Mouse (Mus musculus): ENCODE results near the gene Zzef1.

Gene Zzef1

DNA sequence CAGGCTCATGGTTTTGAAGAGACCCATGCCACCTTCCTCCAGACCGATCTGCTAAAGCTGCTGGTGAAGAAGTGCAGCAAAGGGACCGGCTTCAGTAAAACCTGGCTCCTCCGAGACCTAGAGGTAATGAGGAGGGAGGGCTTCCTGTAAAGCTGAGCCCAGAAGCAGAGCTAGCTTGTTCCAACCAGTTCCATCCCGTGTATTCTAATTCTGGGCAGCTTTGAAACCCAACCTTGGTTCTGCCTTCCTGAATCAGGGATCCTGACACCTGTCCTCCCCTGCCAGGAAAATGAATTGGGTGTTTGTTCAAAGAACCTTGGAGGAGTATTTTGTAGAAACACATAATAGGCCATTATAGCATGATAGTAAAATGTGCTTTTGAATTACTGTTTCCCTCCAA, 112.4 kb downstream of the Zzef1 start:
- no peak for DNase-seq (ENCODE audit: low spot score in 2 of 2)

DNA sequence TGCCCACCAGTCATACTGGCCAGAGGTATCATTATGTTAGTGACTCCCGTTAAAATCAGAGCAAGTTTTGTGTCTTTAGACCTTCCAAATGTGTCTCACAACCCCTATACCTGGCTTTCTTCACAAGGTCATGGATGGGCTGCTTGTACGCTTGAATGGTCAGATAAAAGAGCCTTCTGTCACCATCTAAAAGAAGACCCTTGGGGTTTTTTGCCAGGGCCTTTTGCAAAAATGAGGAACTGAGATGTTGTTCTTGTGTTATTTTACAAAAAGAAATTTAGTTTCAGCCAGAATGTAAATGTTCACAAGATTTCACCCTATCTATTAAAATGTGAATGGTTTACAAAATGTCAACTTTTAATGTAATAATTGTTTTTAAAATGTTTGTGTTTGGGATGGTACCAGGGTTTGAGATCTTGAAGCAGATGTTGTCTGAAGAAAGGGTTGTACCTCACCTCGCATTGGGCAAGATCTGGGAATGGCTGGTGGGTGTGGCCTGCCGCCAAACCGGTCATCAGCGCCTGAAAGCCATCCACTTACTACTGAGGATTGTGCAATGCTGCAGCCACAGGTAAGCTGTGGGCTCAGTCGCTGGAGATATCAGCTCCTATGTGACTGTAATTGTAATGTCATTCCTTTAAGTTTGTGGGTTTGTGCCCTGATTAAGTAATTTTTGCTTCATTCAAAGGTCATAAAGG, 121.4 kb downstream of the Zzef1 start:
- DNase-seq (ENCODE audit: low spot score in 2 of 2): no peak

DNA sequence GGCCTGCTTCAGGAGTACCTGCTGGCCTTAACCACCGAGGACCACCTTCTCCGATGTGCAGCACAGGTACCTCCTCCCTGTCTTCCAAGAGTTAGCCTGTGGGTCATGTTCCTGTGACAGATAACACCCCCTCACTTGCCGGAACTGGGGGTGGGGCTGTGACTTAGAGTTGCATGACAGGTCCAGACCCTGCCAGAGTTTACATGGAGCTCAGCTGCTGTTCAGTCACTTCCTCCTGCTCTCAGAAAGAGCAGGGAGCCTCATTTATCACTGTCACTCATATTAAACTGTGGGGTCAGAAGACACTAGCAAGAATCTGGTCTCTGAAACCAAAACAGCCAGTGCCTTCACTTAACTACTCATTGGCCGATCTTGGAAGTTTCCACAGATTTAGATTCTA, 127.1 kb downstream of the Zzef1 start:
- DNase-seq (ENCODE audit: low spot score in 2 of 2): no peak

DNA sequence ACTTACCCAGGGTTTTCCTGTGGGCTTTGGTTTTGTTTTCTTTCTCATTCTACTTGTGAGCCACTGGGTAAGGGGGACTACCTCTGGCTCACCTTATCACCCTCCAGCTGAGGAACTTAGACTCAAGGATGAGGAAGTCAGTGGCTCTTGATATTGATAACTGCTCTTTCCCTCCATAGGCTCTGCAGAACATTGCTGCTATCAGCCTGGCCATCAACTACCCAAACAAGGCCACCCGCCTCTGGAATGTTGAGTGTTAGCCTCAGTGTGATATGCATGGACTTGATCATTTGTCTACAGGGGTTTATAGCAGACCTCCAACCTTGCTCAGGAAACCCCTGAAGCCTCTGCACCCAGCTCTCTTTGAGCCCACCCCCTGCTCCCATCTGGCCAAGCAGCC, 128.4 kb downstream of the Zzef1 start:
- DNase-seq (ENCODE audit: low spot score in 2 of 2): no peak

DNA sequence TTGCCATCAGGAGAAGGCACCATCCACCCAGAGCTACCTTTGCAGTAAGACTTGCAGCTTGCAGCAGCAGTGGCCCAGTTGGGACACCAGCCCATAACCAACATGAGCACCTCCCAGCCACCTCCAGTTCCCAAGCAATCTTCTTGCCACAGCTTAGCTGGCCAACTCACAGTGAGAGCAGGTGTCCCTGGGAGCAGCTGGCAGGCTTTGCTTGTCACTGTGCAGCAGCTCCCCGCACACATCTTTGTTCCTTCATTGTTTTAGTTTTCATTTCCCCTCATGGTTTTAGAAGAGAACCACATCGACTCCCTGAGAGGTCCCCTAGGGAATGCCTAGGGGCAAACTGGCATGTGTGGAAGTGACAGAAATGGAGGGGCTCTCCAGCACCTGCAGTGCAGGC, 129.0 kb downstream of the Zzef1 start:
- no peak for DNase-seq (ENCODE audit: low spot score in 2 of 2)

DNA sequence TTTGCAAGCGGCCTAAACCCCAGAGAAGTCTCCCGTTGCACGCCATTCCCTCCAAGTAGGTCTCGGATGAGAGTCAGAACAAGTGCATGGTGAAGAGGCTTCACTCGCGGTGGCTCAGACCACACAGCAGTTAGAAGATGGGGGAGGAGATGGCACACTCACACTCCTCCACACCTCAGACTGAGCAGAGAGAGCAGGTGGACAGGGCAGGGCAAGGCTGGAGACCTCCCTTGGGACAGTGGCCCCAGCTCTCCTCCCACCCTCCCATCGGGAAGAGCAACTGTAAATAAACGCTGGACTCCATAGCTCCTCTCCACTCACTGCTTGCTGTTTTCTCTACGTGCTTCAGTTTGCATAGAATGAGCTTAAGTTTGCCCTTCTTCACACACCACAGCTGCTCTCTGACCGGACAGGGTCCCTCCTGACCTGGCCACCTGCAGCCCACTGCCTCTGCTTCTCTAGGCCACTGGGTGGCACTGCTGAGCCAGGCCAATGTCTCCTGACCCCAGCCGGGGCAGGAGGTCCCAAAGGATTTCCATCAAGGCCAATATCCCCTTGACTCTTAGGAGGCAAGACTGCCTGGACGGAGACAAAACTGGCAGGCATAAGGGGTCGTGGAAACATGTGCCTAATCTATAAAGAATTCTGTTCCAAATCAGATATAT, 130.3 kb downstream of the Zzef1 start:
- peak in 1 of 2 experiments; percentile 63 for DNase-seq (ENCODE audit: low spot score in 2 of 2)

DNA sequence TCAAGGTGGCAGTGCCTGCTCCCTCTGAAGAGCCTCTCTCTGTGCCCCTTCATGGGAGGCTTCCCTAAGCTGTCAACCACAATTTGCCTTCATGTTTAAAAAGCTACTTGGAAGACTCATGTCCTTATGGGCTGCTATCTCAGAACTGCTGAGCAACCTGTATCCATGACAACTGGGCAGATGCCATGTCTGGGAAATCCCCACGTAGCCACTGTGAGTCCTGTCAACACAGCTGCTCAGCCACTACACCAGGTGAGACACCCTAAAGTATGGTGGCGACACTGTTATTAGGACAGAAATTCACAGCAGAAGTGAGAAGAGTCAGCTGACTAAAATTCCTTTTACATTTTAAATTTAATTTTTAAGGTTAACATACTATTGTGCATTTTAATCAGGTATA, 132.5 kb downstream of the Zzef1 start:
- DNase-seq (ENCODE audit: low spot score in 2 of 2): no peak

DNA sequence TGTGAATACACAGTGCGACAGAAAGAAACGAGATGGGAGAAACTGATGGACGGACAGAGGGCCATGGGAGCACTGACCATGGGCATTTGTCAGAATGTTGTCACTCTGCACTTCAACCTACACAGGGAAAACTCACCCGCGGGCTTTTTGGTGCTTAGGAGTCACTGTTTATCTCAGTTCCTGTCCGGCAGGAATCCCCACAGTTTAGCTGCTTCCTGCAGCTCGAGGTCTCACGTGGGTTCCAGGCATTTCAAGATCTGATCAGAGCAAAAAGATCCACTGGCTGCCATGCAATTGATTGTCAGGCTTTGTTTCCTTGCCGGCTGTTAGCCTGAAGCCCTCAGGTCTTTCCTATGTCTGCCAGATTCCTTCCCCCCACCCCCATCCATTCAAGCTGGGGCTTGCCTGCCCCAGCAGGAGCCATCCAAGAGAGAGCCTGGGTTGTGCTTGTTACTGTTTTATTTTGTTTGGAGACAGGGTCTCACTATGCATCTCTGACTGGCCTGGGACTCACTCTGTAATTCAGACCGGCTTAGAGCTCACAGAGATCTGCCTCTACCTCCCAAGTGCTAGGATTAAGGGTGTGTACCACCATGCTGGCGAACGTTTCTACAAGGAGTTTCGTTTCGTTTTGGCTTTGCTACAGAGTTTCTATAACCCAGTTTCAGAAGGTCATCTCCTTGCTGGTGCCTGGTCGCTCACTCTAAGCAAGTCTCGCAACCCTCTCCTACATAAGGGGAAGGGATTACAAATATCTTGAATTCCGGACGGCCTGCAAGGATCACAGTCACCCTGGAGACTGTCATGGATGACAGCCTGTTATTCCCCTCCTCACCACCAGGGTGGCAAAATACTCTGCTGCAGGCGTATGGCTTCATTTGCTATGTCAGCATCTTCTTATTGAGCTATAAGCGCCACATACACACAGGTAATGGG, 144.4 kb downstream of the Zzef1 start:
- DNase-seq (ENCODE audit: low spot score in 2 of 2): peak in 1 of 2 experiments; percentile 61

DNA sequence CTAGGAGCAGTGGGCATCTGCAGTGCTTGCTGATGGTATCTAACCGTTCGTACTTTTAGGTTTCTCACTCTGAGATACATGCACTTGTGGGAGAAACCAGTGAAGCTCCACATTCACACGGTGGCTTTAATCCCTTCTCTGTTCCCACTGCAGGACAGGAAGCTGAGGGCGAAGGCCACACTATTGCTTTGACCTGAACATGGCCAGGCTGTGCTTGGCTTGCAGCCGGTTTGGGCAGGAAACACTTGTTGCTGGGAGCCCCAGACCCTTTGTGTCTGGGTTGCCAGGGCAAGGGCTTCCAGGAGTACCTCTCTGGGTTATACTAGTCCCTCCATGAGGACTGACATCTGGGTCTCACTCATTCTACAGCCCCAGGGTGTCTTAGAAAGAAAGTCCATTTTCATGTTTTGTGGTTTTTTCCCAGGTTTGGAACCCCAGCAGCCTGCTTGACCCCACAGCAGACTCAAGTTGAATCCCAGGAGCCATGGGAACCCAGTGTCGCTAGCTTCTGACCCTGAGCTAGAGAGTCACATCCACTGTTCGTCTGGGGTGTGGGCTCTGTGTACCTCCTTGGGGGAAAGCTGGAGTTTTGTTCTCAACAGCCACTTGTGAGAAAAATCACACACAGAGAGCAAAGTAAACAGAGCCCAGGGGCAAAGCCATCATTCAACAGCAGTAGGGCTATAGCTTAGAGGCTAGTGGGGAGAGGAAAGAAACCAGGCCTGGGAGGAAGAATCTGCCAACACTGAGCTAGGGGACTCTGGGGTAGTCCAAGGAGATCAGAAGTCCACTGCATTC, 149.2 kb downstream of the Zzef1 start:
- DNase-seq (ENCODE audit: low spot score in 2 of 2): no peak

DNA sequence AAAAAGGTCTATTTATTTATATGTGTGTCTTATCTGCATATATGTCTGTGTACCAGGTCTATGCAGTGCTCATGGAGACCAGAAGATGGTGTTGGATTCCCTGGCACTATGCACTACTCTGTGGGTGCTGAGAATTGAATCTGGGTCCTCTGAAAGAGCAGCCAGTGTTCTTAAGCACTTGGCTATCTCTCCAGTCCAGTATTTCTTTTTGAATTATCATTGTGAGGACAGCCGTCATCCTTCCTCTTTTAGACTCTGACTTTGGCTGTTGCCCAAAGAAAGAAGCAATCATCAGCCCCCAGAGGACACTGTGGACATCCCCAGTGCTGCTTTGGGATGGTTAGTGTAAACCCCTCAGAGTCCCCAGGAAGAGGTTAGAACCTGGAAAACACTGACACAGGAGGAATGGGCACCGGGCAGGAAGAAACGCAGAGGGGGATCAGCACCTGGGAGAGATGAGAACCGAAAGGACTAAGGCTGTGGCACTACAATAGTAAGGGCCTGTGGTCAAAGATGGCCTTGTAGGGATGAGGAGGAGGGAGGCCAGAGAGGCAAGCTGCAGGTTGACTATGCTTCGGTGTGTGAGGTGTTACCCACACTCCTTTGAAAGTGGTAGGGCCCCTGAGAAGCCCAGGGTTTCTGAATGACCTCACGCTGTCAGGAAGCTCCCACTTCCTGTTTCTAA, 150.0 kb downstream of the Zzef1 start:
- DNase-seq (ENCODE audit: low spot score in 2 of 2): no peak

DNA sequence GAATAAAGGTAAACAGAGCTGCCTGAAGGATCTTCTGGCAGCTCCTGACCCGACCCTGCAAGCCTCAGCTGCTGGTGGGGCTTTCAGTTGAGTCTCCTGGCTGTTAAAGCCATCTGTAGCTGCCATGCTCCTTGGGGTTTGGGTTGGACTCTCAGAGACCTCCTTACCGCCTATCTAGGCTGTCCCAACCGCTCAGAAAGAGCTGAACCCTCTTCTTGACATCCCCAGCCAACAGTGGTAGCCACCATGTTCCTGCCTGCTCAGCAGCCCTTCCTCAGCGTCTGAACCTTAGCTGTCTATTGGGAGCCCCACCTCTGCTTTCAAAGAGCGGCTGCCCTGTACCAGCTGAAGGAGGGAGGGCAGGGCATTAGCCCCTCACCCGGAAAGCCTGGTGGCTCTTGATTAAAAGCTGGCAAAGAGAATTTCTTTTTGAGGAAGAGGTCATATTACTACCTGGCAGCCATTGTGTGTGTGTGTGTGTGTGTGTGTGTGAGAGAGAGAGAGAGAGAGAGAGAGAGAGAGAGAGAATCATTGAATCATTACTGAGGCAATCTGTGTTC, 150.6 kb downstream of the Zzef1 start:
- DNase-seq (ENCODE audit: low spot score in 2 of 2): no peak

DNA sequence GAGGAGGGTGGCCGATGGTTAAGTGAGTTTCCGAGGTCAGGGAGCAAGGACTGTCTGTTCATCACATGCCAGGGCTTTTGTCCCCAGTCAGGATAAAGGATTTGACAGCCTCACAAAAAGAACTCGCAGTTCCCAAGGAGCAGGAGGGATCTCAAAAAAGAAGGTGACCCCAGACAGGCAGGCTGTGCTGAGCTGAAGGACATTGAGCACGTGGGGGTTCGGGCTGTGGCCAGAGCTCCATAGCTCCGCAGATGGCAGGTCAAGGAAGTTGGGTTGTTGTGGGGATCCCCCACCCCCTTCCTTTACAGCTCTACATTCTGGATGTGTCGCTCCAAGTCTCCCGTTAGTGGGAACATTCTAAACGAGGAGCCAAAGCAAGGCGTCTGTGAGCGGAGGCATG, 151.8 kb downstream of the Zzef1 start:
- no peak for DNase-seq (ENCODE audit: low spot score in 2 of 2)

DNA sequence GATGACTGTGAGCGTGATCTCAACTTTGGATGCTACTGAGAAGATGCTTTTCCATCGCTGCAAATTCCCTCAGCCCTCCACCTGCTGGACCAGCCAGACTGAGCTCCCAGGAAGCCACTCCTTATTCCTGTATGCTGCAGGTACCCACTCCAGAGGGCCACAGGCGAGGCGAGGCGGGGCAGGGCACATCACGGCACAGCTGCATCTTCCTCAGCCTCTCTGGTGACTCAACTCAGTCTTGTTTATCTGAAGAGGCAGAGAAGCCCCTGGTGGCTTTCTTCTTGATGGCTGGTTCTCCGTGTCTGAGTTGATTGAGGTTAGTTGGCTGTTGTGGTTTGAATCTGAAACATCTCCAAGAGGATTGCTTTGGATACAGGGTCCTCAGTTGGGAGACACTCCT, 152.2 kb downstream of the Zzef1 start:
- no peak for DNase-seq (ENCODE audit: low spot score in 2 of 2)

DNA sequence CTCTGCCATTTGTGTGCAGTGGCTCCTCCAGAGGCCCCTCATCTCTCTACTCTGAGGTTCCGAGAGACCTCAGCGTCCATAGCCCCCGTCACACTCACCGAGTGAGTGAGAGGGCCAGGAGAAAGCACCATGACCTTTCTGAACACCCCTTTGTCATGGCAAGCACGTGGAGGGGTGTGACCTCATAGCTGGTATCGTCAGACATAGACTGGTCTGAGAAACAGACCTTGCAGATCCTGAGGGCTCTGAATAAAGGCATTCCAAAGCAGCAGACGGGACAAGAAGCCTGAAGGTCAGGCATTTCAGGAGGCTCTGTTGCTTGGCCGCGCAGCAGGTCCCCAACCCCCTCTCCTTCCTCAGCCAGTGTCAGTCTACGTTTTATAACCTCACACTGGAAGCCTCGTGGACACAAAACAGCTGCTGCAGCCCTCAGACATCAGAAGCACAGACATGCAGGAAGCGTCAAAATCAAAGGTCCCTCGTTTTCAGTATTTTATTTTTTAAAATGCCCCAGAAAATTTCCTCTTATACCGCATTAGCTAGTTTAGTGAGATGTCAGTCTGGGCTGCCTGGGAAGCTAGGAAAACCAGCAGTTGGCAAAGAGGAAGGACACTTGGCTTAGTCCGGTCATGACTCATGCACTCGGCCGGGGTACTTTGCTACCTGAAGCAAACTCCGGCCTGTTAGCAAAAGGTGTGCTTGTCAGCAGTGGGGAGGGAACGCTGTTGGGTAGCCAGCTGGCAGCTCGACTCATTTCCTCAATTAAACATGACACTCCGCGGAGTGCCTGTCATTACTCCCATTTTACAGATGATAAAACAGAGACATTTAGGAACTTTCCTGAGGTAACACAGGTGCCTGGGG, 155.3 kb downstream of the Zzef1 start:
- no peak for DNase-seq (ENCODE audit: low spot score in 2 of 2)

DNA sequence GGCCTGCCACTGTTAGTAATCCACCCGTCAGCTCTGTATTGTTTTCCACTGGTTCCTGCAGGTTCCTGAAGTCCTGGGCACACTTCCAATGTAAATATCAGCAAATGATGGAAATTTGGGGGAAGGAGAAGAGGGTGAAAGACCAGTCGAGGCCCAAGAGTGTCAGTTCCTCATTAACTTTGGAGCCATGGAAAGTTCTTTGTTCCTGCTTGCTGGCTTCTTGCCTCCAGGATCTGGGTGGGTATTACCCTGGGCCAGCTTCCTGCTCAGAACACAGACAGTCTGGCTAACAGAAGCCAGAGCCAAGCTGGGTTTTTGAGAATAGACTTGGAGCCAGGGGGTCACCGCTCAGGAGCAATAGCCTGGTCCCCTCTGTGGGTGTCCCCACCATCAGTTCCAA, 156.2 kb downstream of the Zzef1 start:
- DNase-seq (ENCODE audit: low spot score in 2 of 2): no peak

DNA sequence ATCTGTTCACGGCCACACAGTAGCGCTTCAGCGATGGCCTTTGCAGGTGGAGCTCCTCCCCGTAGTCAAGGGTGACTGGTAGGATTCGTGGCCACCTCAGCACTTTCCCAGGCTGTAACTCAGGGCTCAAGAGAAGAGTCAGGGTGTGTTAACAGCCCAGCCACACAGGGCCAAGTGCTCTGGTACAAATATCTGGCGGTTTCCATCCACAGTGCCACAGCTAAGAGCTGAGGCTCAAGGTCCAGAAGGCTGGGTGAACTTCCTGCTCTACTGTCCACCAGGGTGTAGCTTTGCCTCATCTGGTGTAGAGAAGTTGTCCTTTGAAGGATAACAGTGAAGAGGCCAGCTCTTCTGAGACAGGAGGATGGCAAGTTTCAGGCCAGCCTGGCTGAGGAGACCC, 156.7 kb downstream of the Zzef1 start:
- no peak for DNase-seq (ENCODE audit: low spot score in 2 of 2)

DNA sequence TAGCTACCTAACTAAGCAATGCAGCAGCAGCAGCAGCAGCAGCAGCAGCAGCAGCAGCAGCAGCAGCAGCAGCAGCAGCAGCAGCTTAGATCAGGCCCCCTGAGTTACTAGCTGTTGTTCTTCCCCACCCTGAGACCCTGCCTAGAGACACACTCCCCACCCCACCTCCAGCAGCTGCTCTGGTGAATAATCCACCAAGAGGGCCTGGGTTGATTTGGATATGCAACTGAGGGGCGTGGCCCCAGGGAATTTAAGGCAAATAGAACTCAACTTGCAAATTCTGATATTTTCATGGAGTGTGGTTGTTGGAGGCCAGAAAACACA, 157.1 kb downstream of the Zzef1 start:
- DNase-seq (ENCODE audit: low spot score in 2 of 2): no peak

DNA sequence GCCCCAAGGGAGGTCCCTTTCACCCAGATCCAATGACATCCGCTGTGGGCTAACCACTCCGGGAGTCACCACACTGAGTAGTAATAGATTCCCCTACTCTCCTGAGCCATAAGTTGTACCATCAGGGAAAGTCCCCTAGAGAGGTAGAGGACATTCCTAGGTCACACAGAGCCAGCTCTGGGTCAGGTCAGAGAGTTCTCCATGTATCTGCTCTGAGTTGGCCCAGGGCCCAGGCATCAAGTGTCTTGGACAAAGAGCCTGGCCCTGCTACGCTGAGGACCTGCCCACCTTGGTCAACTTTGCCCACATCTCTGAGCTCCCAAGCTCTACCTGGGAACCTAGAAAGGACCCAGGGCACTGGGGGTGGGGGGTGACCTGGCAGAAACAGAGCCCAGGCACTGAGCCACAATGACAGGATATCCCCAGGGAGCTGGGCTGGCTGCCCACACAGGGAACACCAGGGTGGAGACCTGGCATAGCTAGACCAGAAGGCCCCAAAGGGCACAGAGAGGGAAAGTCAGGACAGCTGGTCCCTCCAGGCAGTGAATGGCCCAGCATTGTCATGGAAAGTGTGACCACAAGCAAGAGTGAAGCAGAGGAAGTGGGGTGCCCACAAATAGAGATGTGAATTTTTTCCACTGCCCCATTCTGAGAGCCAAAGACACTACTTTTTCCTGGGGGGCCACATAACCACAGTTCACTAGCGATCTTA, 157.6 kb downstream of the Zzef1 start:
- DNase-seq (ENCODE audit: low spot score in 2 of 2): no peak

DNA sequence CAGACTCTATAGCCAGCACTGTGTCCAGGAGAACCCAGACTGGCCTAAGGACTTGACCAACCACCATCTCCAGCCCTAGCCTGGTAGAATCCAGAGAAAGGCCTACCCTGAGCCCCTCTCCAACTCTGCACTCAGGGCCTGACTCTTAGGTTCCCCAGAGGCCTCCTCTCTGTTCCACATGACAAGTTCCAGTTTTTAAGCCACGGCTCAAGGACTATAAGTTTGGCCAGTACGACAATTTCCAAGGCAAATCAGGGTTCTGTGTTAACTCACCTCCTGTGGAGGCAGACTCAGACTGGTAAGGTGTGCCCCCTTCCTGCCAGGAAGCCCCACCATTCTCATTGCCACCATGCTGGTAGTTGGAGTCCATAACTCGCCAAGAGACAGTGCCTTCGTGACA, 158.2 kb downstream of the Zzef1 start:
- DNase-seq (ENCODE audit: low spot score in 2 of 2): no peak

Measured in cerebellum, postnatal 4 days (tissue).